Mouse (Mus musculus) intestine, postnatal 0 days (tissue): ENCODE measurements around the gene Zzz3. TPM values are rescaled to one million over a fixed set of nuclear protein-coding genes. Genes with fewer than 3 reads are reported as not detected.

Experiments
- ATAC-seq: fragments of 200-750 bp; cut with Nextera tagmentation; 2 replicates; pipeline ENCODE4 v1.8.0; 2017; ENCODE audit warnings: mild to moderate bottlenecking, moderate TSS enrichment, moderate library complexity
- H3K27ac ChIP-seq: fragments of 300-500 bp; sonication (generic); 2 replicates; pipeline ENCODE4 v1.5.1; 2014; ENCODE audit warnings: mild to moderate bottlenecking, low read depth, low read length, moderate library complexity
- H3K27me3 ChIP-seq: fragments of 300-500 bp; sonication (generic); replicated peaks from 2 replicates; pipeline ENCODE4 v1.6.1; 2014; ENCODE audit warnings: low read length, mixed read lengths; ENCODE audit not compliant: control insufficient read depth, insufficient read depth
- H3K36me3 ChIP-seq: fragments of 300-500 bp; sonication (generic); 2 replicates; pipeline ENCODE4 v1.6.1; 2014; ENCODE audit warnings: mild to moderate bottlenecking, moderate library complexity; ENCODE audit not compliant: control insufficient read depth, insufficient read depth
- H3K4me1 ChIP-seq: fragments of 300-500 bp; sonication (generic); replicated peaks from 2 replicates; pipeline ENCODE4 v1.6.1; 2014; ENCODE audit warnings: antibody characterized with exemption, low read length, mixed read lengths; ENCODE audit not compliant: control insufficient read depth, insufficient read depth
- H3K4me2 ChIP-seq: fragments of 300-500 bp; sonication (generic); replicated peaks from 2 replicates; pipeline ENCODE4 v1.6.1; 2014; ENCODE audit warnings: low read depth, mild to moderate bottlenecking, moderate library complexity
- H3K4me3 ChIP-seq: fragments of 300-500 bp; sonication (generic); 2 replicates; pipeline ENCODE4 v1.5.1; 2014; ENCODE audit warnings: low read depth, low read length
- H3K9ac ChIP-seq: fragments of 300-500 bp; sonication (generic); 2 replicates; pipeline ENCODE4 v1.6.1; 2014; ENCODE audit warnings: mild to moderate bottlenecking, low read depth, low read length
- H3K9me3 ChIP-seq: fragments of 300-500 bp; sonication (generic); 2 replicates; pipeline ENCODE4 v1.6.1; 2016; ENCODE audit warnings: mixed run types; ENCODE audit not compliant: control insufficient read depth
- CTCF ChIP-seq: sonication (generic); IDR thresholded peaks from 2 replicates; pipeline ENCODE4 v1.5.1; 2016; ENCODE audit warnings: low read depth, mild to moderate bottlenecking, control low read depth, antibody characterized with exemption, moderate library complexity
- WGBS: fragments of 180-500 bp; shearing (Covaris S2); extraction: QIAGEN DNeasy Blood & Tissue Kit; methylation state at CpG from one replicate; pipeline ENCODE4 v1.1.7; 2014; 5-methylcytosine and 5-hydroxymethylcytosine counted together
- polyA plus RNA-seq: library from polyadenylated mRNA; unstranded; fragments of >200 nt; fragmentation: Nextera tagmentation; extraction: Ambion mirVana; gene quantifications from 2 replicates; pipeline ENCODE4 v1.2.1, GENCODE M21; 2015

Gene Zzz3
- polyA plus RNA-seq, 1 experiment from 2014 or later, result 19.6 TPM

DNA sequence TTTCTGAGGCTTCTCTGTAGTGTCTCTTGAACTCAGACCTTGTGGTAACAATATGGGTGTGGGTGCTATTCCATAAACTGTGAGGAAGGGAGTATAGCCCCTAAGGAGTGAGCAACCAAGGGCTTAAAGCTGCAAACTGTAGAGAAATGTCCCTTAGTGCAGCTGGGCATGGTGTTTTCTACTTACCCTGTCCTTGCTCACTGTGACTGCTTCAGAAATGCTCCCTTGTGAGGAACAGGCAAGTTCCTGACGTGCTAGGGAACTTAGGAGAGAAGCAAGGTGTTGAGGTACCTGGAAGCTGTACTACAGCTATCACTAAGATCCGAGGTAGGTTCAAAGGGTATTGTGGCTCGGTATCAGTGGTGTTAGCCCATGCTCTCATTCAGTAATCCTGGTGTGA, 44.8 kb upstream of the Zzz3 start:
- WGBS, result 45% methylated on average over 3 of the region's 3 CpGs
- no peaks in the 10 kb centered on the region for H3K36me3 ChIP-seq
- no peaks in the 10 kb centered on the region for H3K9me3 ChIP-seq
- no peak overlapping the region for H3K4me3 ChIP-seq
- H3K27me3 ChIP-seq, result no peaks in the 10 kb centered on the region
- peak overlapping the region; percentile 21; the same call in 1 of the 2 replicates for H3K4me2 ChIP-seq
- no peak overlapping the region for H3K27ac ChIP-seq
- no peak overlapping the region for H3K9ac ChIP-seq
- no peak for TF ChIP-seq CTCF
- peaks cover 19% of the 10 kb centered on the region for H3K4me1 ChIP-seq
- ATAC-seq, result no peak

DNA sequence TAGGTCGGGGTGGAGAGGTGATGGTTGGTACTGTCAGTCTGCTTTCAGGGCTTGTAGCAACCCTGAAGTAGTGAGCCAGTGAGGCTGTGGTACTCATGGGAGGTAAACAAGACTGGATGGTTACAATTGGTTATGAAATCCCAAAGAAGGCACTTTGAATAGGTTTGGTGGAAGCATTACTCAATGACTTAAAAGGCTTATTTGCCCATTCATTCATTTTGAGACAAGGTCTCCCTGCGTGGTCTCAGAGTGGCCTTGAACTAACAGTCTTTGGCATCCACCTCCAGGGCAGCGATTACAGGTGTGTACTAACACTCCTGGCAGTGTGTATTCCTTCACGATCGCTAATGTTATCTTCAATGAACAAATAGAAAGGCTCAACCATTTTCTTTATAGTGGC, 44.3 kb upstream of the Zzz3 start:
- Histone ChIP-seq H3K27ac (no peak overlapping the region), H3K4me1 (peaks cover 19% of the 10 kb centered on the region), H3K9ac (no peak overlapping the region), H3K27me3 (no peaks in the 10 kb centered on the region), H3K4me3 (no peak overlapping the region), H3K36me3 (no peaks in the 10 kb centered on the region), H3K4me2 (peak overlapping the region; percentile 21; the same call in 1 of the 2 replicates), H3K9me3 (no peaks in the 10 kb centered on the region)
- ATAC-seq, result no peak
- 47% methylated on average over 5 of the region's 5 CpGs for WGBS
- no peak for TF ChIP-seq CTCF

- no peak for TF ChIP-seq CTCF
- Histone ChIP-seq H3K27ac (no peak overlapping the region), H3K9me3 (no peaks in the 10 kb centered on the region), H3K9ac (no peak overlapping the region), H3K27me3 (no peaks in the 10 kb centered on the region), H3K36me3 (no peaks in the 10 kb centered on the region), H3K4me3 (no peak overlapping the region), H3K4me1 (peaks cover 18% of the 10 kb centered on the region), H3K4me2 (peak overlapping the region; percentile 7)
- WGBS, result 38% methylated on average over 4 of the region's 4 CpGs
- ATAC-seq, result peak; percentile 71
These were observed 43.0 kb upstream of the Zzz3 start for GRCm38 (mm10) chr3:152352289-152352688.

DNA sequence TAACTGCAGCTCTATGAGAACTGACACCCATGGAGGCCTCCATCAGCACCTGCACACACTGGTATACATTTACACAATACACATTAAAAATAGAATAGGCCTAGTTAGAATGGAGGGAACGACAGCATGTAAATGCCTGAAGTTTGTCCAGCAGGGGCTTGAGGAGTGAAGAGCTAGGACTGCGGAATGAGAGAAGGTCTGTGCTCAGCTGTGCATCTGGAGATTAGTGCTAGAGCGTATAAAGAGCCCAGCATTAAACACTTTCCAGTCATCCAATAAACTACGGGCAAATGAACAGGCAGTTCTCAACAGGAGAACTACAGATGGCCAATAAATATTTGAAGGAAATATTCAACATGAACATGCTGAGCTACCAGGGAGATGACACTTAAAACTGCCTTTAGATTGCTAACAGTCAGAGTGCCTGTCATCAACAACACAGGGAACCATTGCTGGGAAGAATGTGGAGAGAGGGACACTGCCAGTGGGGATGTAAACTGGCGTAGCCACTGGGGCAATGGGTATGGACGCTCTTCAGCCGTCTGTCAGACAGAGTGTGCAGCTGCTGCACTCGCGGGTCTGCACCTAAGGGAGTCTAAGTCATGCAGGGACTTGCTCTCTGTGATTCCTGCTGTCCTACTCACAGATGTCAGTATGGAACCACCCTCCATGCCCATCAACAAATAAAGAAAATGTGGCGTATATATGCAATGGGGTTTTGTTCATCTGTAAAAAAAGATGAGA, 41.7 kb upstream of the Zzz3 start:
- Histone ChIP-seq H3K9ac (no peak overlapping the region), H3K27me3 (no peaks in the 10 kb centered on the region), H3K4me2 (no peak overlapping the region), H3K4me3 (no peak overlapping the region), H3K36me3 (peaks cover 3% of the 10 kb centered on the region; the same call in 1 of the 2 replicates), H3K27ac (no peak overlapping the region), H3K9me3 (no peaks in the 10 kb centered on the region), H3K4me1 (peaks cover 15% of the 10 kb centered on the region)
- TF ChIP-seq CTCF, result peak; percentile 21; the same call in 1 of the 2 replicates
- no peak for ATAC-seq
- 58% methylated on average over 10 of the region's 10 CpGs for WGBS

DNA sequence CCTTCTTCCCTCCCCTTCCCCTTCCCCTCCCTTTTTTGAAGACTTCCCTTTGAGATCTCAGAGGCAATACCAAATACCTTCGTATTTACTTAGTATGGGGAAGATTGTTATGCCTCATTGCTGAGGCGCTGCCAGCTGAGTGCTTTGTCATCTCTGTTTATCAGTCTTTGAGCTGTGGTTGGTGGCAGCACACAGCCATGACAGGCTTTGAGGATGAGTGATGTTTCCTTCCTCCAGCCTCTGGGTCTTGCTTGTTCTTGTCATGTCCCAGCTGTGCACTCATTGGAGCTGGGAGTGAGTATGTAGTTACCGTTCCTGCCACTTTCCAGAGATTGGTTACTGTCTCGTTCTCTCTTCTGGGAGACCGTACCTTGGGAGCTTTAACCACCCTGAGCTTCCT, 39.9 kb upstream of the Zzz3 start:
- no peak for TF ChIP-seq CTCF
- no peaks in the 10 kb centered on the region for H3K9me3 ChIP-seq
- no peak overlapping the region for H3K4me2 ChIP-seq
- H3K27ac ChIP-seq, result no peak overlapping the region
- H3K9ac ChIP-seq, result no peak overlapping the region
- 29% methylated on average over 5 of the region's 5 CpGs for WGBS
- no peak overlapping the region for H3K4me3 ChIP-seq
- H3K27me3 ChIP-seq, result no peaks in the 10 kb centered on the region
- H3K4me1 ChIP-seq, result peaks cover 10% of the 10 kb centered on the region
- ATAC-seq, result no peak
- H3K36me3 ChIP-seq, result peaks cover 14% of the 10 kb centered on the region; the same call in 1 of the 2 replicates

DNA sequence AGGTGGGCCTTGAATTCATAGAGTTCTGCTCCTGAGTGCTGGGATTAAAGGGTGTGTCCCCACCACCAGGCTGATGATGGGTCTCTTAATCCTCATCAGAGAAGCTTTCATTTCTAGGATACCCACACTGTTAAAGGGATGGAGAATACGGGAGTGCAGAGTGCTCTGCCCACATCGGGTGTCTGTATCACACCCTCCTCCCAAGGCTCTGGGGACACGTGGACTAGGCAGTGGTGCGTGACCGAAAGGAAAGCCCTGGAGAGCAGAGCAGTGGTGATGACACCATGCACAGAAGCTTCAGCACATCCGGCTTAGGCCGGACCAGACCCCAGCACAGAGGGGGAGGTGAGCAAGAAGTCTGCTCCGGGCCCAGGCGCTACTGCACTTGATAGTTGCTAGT, 38.5 kb upstream of the Zzz3 start:
- 89% methylated on average over 9 of the region's 9 CpGs for WGBS
- Histone ChIP-seq H3K4me1 (peaks cover 9% of the 10 kb centered on the region), H3K27me3 (no peaks in the 10 kb centered on the region), H3K4me3 (no peak overlapping the region), H3K4me2 (no peak overlapping the region), H3K36me3 (peaks cover 23% of the 10 kb centered on the region), H3K9me3 (no peaks in the 10 kb centered on the region), H3K27ac (no peak overlapping the region), H3K9ac (no peak overlapping the region)
- no peak for ATAC-seq
- TF ChIP-seq CTCF, result no peak

- no peaks in the 10 kb centered on the region for H3K4me1 ChIP-seq
- no peak overlapping the region for H3K9ac ChIP-seq
- TF ChIP-seq CTCF, result no peak
- no peak overlapping the region for H3K27ac ChIP-seq
- WGBS, result 93% methylated on average over 7 of the region's 7 CpGs
- H3K4me2 ChIP-seq, result no peak overlapping the region
- H3K36me3 ChIP-seq, result peaks cover 46% of the 10 kb centered on the region
- H3K27me3 ChIP-seq, result no peaks in the 10 kb centered on the region
- no peak overlapping the region for H3K4me3 ChIP-seq
- ATAC-seq, result no peak
- no peaks in the 10 kb centered on the region for H3K9me3 ChIP-seq
These were observed 36.1 kb upstream of the Zzz3 start for GRCm38 (mm10) chr3:152359151-152359550.
